Mouse (Mus musculus) stomach, embryonic 14.5 days (tissue): Measurements from ENCODE around the gene Rufy3. TPM values are rescaled to one million over a fixed set of nuclear protein-coding genes. Genes with fewer than 3 reads are reported as not detected.

Source experiments
- ATAC-seq: fragments of 200-750 bp; cut with Nextera tagmentation; 2 replicates; pipeline ENCODE4 v1.8.0; 2017; ENCODE audit warnings: low read depth, moderate TSS enrichment; ENCODE audit not compliant: insufficient number of reproducible peaks, insufficient read depth, low FRiP score
- H3K27ac ChIP-seq: fragments of 300-500 bp; sonication (generic); 2 replicates; pipeline ENCODE4 v1.5.1; 2014; ENCODE audit warnings: mild to moderate bottlenecking, low read length, moderate library complexity, mixed read lengths
- H3K27me3 ChIP-seq: fragments of 300-500 bp; sonication (generic); 2 replicates; pipeline ENCODE4 v1.6.1; 2014; ENCODE audit warnings: low read length, control low read depth, mixed read lengths; ENCODE audit not compliant: control insufficient read depth, insufficient read depth
- H3K36me3 ChIP-seq: fragments of 300-500 bp; sonication (generic); 2 replicates; pipeline ENCODE4 v1.6.1; 2014; ENCODE audit warnings: mild to moderate bottlenecking, control low read depth, low read length, moderate library complexity, mixed read lengths; ENCODE audit not compliant: control insufficient read depth, insufficient read depth
- H3K4me1 ChIP-seq: fragments of 300-500 bp; sonication (generic); 2 replicates; pipeline ENCODE4 v1.6.1; 2014; ENCODE audit warnings: low read length, control low read depth, mixed read lengths; ENCODE audit not compliant: control insufficient read depth, insufficient read depth
- H3K4me2 ChIP-seq: fragments of 300-500 bp; sonication (generic); replicated peaks from 2 replicates; pipeline ENCODE4 v1.6.1; 2014; ENCODE audit warnings: low read depth, low read length, control low read depth
- H3K4me3 ChIP-seq: fragments of 300-500 bp; sonication (generic); 2 replicates; pipeline ENCODE4 v1.5.1; 2014; ENCODE audit warnings: low read depth, low read length, control low read depth
- H3K9ac ChIP-seq: fragments of 300-500 bp; sonication (generic); replicated peaks from 2 replicates; pipeline ENCODE4 v1.6.1; 2014; ENCODE audit warnings: low read depth, mild to moderate bottlenecking, control low read depth, low read length, moderate library complexity, mixed read lengths
- H3K9me3 ChIP-seq: fragments of 300-500 bp; sonication (generic); 2 replicates; pipeline ENCODE4 v1.6.1; 2016; ENCODE audit warnings: low read depth, low read length, control low read depth; ENCODE audit not compliant: control insufficient read depth
- WGBS: fragments of 180-500 bp; shearing (Covaris S2); extraction: QIAGEN DNeasy Blood & Tissue Kit; methylation state at CpG from one replicate; pipeline ENCODE4 v1.1.7; 2014; 5-methylcytosine and 5-hydroxymethylcytosine counted together
- polyA plus RNA-seq: library from polyadenylated mRNA; unstranded; fragments of >200 nt; fragmentation: Nextera tagmentation; extraction: Ambion mirVana; gene quantifications from 2 replicates; pipeline ENCODE4 v1.2.1, GENCODE M21; 2014

Rufy3 gene
- polyA plus RNA-seq, 1 experiment from 2014 or later = 25.1 TPM

GRCm38 (mm10) chr5:88678929-88679328 is 114.1 kb downstream of the Rufy3 start:
- no peak overlapping the region for H3K4me2 ChIP-seq
- H3K4me3 ChIP-seq = no peak overlapping the region
- no peaks in the 10 kb centered on the region for H3K27me3 ChIP-seq
- peaks cover 5% of the 10 kb centered on the region for H3K4me1 ChIP-seq
- H3K9me3 ChIP-seq = no peaks in the 10 kb centered on the region
- no peak overlapping the region for H3K9ac ChIP-seq
- WGBS = 40% methylated on average over 7 of the region's 7 CpGs
- H3K36me3 ChIP-seq = no peaks in the 10 kb centered on the region
- ATAC-seq = no peak
- no peak overlapping the region for H3K27ac ChIP-seq

GRCm38 (mm10) chr5:88679341-88679740 is 114.5 kb downstream of the Rufy3 start:
- Histone ChIP-seq H3K4me1 (peaks cover 3% of the 10 kb centered on the region), H3K27me3 (no peaks in the 10 kb centered on the region), H3K9me3 (no peaks in the 10 kb centered on the region), H3K4me3 (no peak overlapping the region), H3K36me3 (no peaks in the 10 kb centered on the region), H3K9ac (no peak overlapping the region), H3K4me2 (no peak overlapping the region), H3K27ac (no peak overlapping the region)
- WGBS = 22% methylated on average over 6 of the region's 6 CpGs
- no peak for ATAC-seq

GRCm38 (mm10) chr5:88680567-88680966 is 115.7 kb downstream of the Rufy3 start:
- no peaks in the 10 kb centered on the region for H3K36me3 ChIP-seq
- no peaks in the 10 kb centered on the region for H3K9me3 ChIP-seq
- WGBS = 87% methylated on average over 6 of the region's 6 CpGs
- H3K9ac ChIP-seq = no peak overlapping the region
- no peak overlapping the region for H3K4me2 ChIP-seq
- H3K27ac ChIP-seq = no peak overlapping the region
- H3K27me3 ChIP-seq = no peaks in the 10 kb centered on the region
- ATAC-seq = no peak
- no peaks in the 10 kb centered on the region for H3K4me1 ChIP-seq
- no peak overlapping the region for H3K4me3 ChIP-seq

- H3K4me2 ChIP-seq = no peak overlapping the region
- no peak overlapping the region for H3K27ac ChIP-seq
- no peaks in the 10 kb centered on the region for H3K36me3 ChIP-seq
- no peaks in the 10 kb centered on the region for H3K4me1 ChIP-seq
- no peak for ATAC-seq
- H3K27me3 ChIP-seq = no peaks in the 10 kb centered on the region
- 85% methylated on average over 9 of the region's 9 CpGs for WGBS
- no peak overlapping the region for H3K9ac ChIP-seq
- H3K4me3 ChIP-seq = no peak overlapping the region
- no peaks in the 10 kb centered on the region for H3K9me3 ChIP-seq
These were observed 118.9 kb downstream of the Rufy3 start for GRCm38 (mm10) chr5:88683706-88684105.

GRCm38 (mm10) chr5:88684226-88684625 is 119.4 kb downstream of the Rufy3 start:
- Histone ChIP-seq H3K27me3 (no peaks in the 10 kb centered on the region), H3K4me3 (no peak overlapping the region), H3K27ac (no peak overlapping the region), H3K4me1 (no peaks in the 10 kb centered on the region), H3K9ac (no peak overlapping the region), H3K4me2 (no peak overlapping the region), H3K9me3 (no peaks in the 10 kb centered on the region), H3K36me3 (no peaks in the 10 kb centered on the region)
- no peak for ATAC-seq
- 19% methylated on average over 3 of the region's 3 CpGs for WGBS

GRCm38 (mm10) chr5:88685306-88685705 is 120.5 kb downstream of the Rufy3 start:
- no peak overlapping the region for H3K4me2 ChIP-seq
- no peak for ATAC-seq
- H3K9me3 ChIP-seq = no peaks in the 10 kb centered on the region
- H3K27ac ChIP-seq = no peak overlapping the region
- H3K4me1 ChIP-seq = no peaks in the 10 kb centered on the region
- WGBS = 10% methylated on average over 6 of the region's 6 CpGs
- H3K4me3 ChIP-seq = no peak overlapping the region
- H3K9ac ChIP-seq = no peak overlapping the region
- no peaks in the 10 kb centered on the region for H3K27me3 ChIP-seq
- H3K36me3 ChIP-seq = no peaks in the 10 kb centered on the region

GRCm38 (mm10) chr5:88685745-88686299 is 121.0 kb downstream of the Rufy3 start:
- Histone ChIP-seq H3K36me3 (no peaks in the 10 kb centered on the region), H3K9ac (no peak overlapping the region), H3K27ac (no peak overlapping the region), H3K4me2 (no peak overlapping the region), H3K4me3 (no peak overlapping the region), H3K27me3 (no peaks in the 10 kb centered on the region), H3K9me3 (no peaks in the 10 kb centered on the region), H3K4me1 (0 out of 2 replicates have a peak, but pooled peaks cover 3% of the 10 kb centered on the region)
- ATAC-seq = no peak
- 50% methylated on average over 6 of the region's 6 CpGs for WGBS

GRCm38 (mm10) chr5:88687996-88688406 is 123.2 kb downstream of the Rufy3 start:
- no peak for ATAC-seq
- 0 out of 2 replicates have a peak, but pooled peaks cover 3% of the 10 kb centered on the region for H3K4me1 ChIP-seq
- 80% methylated on average over 8 of the region's 8 CpGs for WGBS
- no peaks in the 10 kb centered on the region for H3K9me3 ChIP-seq
- no peaks in the 10 kb centered on the region for H3K36me3 ChIP-seq
- H3K4me2 ChIP-seq = no peak overlapping the region
- no peak overlapping the region for H3K27ac ChIP-seq
- H3K27me3 ChIP-seq = no peaks in the 10 kb centered on the region
- H3K4me3 ChIP-seq = no peak overlapping the region
- H3K9ac ChIP-seq = no peak overlapping the region

- WGBS = 61% methylated on average over 15 of the region's 15 CpGs
These were observed 123.8 kb downstream of the Rufy3 start for GRCm38 (mm10) chr5:88688583-88689187.

More at GRCm38 (mm10) chr5:88688583-88689187, 123.8 kb downstream of the Rufy3 start:
- no peaks in the 10 kb centered on the region for H3K27me3 ChIP-seq
- H3K4me2 ChIP-seq = no peak overlapping the region
- no peak overlapping the region for H3K9ac ChIP-seq
- H3K4me3 ChIP-seq = no peak overlapping the region
- no peaks in the 10 kb centered on the region for H3K9me3 ChIP-seq
- H3K4me1 ChIP-seq = 0 out of 2 replicates have a peak, but pooled peaks cover 3% of the 10 kb centered on the region
- H3K27ac ChIP-seq = no peak overlapping the region
- H3K36me3 ChIP-seq = no peaks in the 10 kb centered on the region
- peak; percentile 79 for ATAC-seq
